Mouse (Mus musculus) testis, adult 2 months (tissue): Measurements from ENCODE around the gene Acadvl. TPM values are rescaled to one million over a fixed set of nuclear protein-coding genes. Genes with fewer than 3 reads are reported as not detected.

Experiments
- H3K27ac ChIP-seq: fragments of 200-500 bp; 2 replicates; pipeline ENCODE4 v1.5.1; 2012; ENCODE audit warnings: low read depth, low read length; ENCODE audit not compliant: control insufficient read depth, insufficient read depth
- H3K27me3 ChIP-seq: fragments of 200-500 bp; 2 replicates; pipeline ENCODE4 v1.6.1; 2012; ENCODE audit warnings: mild to moderate bottlenecking, low read length, moderate library complexity; ENCODE audit not compliant: control insufficient read depth, insufficient read depth
- H3K36me3 ChIP-seq: fragments of 200-500 bp; 2 replicates; pipeline ENCODE4 v1.6.1; 2012; ENCODE audit warnings: mild to moderate bottlenecking, low read length; ENCODE audit not compliant: control insufficient read depth, insufficient read depth
- H3K4me1 ChIP-seq: fragments of 200-500 bp; 2 replicates; pipeline ENCODE4 v1.6.1; 2012; ENCODE audit warnings: low read length; ENCODE audit not compliant: control insufficient read depth, insufficient read depth
- H3K4me3 ChIP-seq: fragments of 200-500 bp; 2 replicates; pipeline ENCODE4 v1.5.1; 2012; ENCODE audit warnings: low read depth, mild to moderate bottlenecking, low read length, moderate library complexity, mixed read lengths; ENCODE audit not compliant: control insufficient read depth
- CTCF ChIP-seq: fragments of 200-500 bp; IDR thresholded peaks from 2 replicates; pipeline ENCODE4 v1.5.1; 2012; ENCODE audit warnings: low read depth, mild to moderate bottlenecking, inconsistent platforms, low read length, moderate library complexity; ENCODE audit not compliant: control insufficient read depth, insufficient read depth, insufficient replicate concordance
- POLR2A ChIP-seq: fragments of 200-500 bp; IDR thresholded peaks from 2 replicates; pipeline ENCODE4 v1.6.1; 2012; ENCODE audit warnings: low read depth, mild to moderate bottlenecking, inconsistent platforms, low read length, moderate library complexity; ENCODE audit not compliant: control insufficient read depth
- polyA plus RNA-seq: library from polyadenylated mRNA; depleted of rRNA; stranded (reverse); fragments of >200 nt; gene quantifications from 2 replicates; pipeline ENCODE4 v1.2.3, GENCODE M21; 2012

Gene Acadvl
- polyA plus RNA-seq, 1 experiment, result 20.6 TPM

- no peak overlapping the region for H3K4me3 ChIP-seq
- peaks cover 7% of the 10 kb centered on the region for H3K4me1 ChIP-seq
- TF ChIP-seq CTCF (no peak), POLR2A (no peak)
- peaks cover 3% of the 10 kb centered on the region for H3K36me3 ChIP-seq
- no peaks in the 10 kb centered on the region for H3K27me3 ChIP-seq
- no peak overlapping the region for H3K27ac ChIP-seq
These were observed 32.3 kb downstream of the Acadvl start for GRCm38 (mm10) chr11:69982877-69983276.

- H3K27ac ChIP-seq, result peak within 1 kb of the TSS; percentile 86
- no peaks in the 10 kb centered on the region for H3K27me3 ChIP-seq
- H3K36me3 ChIP-seq, result peaks cover 3% of the 10 kb centered on the region
- peak within 1 kb of the TSS; percentile 89 for H3K4me3 ChIP-seq
- no peak for TF ChIP-seq CTCF
- no peak for TF ChIP-seq POLR2A
- H3K4me1 ChIP-seq, result peaks cover 7% of the 10 kb centered on the region
These were observed 33.0 kb downstream of the Acadvl start, which contains the start of gene Elp5 for GRCm38 (mm10) chr11:69982225-69982624. Gene Elp5 (minus strand): TSS chr11:69982517.

- H3K4me1 ChIP-seq, result peaks cover 7% of the 10 kb centered on the region
- peak within 1 kb of the TSS; percentile 86 for H3K27ac ChIP-seq
- H3K4me3 ChIP-seq, result peak within 1 kb of the TSS; percentile 91
- peaks cover 3% of the 10 kb centered on the region for H3K36me3 ChIP-seq
- TF ChIP-seq CTCF (no peak), POLR2A (no peak)
- no peaks in the 10 kb centered on the region for H3K27me3 ChIP-seq
These were observed 34.0 kb downstream of the Acadvl start, which contains the start of gene Ctdnep1 for GRCm38 (mm10) chr11:69981141-69981762. Gene Ctdnep1 (plus strand): TSS chr11:69981156.

- TF ChIP-seq CTCF (no peak), POLR2A (peak; percentile 90)
- H3K4me3 ChIP-seq, result peak overlapping the region; percentile 91
- peak overlapping the region; percentile 82 for H3K27ac ChIP-seq
- peaks cover 7% of the 10 kb centered on the region for H3K4me1 ChIP-seq
- H3K36me3 ChIP-seq, result peaks cover 3% of the 10 kb centered on the region
- H3K27me3 ChIP-seq, result no peaks in the 10 kb centered on the region
These were observed 34.7 kb downstream of the Acadvl start for GRCm38 (mm10) chr11:69980196-69981140.

- peaks cover 3% of the 10 kb centered on the region; the same call in 1 of the 2 replicates for H3K36me3 ChIP-seq
These were observed 35.4 kb downstream of the Acadvl start for GRCm38 (mm10) chr11:69979827-69980195.

GRCm38 (mm10) chr11:69976271-69976670 is 38.9 kb downstream of the Acadvl start:
- TF ChIP-seq POLR2A (no peak), CTCF (no peak)
- no peak overlapping the region for H3K27ac ChIP-seq
- no peaks in the 10 kb centered on the region; the same call in 1 of the 2 replicates for H3K4me1 ChIP-seq
- no peaks in the 10 kb centered on the region; the same call in none of the 2 replicates for H3K36me3 ChIP-seq
- H3K27me3 ChIP-seq, result no peaks in the 10 kb centered on the region
- no peak overlapping the region for H3K4me3 ChIP-seq

More at GRCm38 (mm10) chr11:69979827-69980195, 35.4 kb downstream of the Acadvl start:
- no peak for TF ChIP-seq CTCF
- TF ChIP-seq POLR2A, result no peak
- Histone ChIP-seq H3K27ac (peak overlapping the region; percentile 82), H3K27me3 (no peaks in the 10 kb centered on the region), H3K4me1 (peaks cover 7% of the 10 kb centered on the region), H3K4me3 (peak overlapping the region; percentile 91)

GRCm38 (mm10) chr11:69974907-69975306 is 40.3 kb downstream of the Acadvl start:
- no peak overlapping the region for H3K4me3 ChIP-seq
- H3K4me1 ChIP-seq, result no peaks in the 10 kb centered on the region; the same call in 1 of the 2 replicates
- H3K36me3 ChIP-seq, result peaks cover 2% of the 10 kb centered on the region
- H3K27ac ChIP-seq, result no peak overlapping the region
- no peaks in the 10 kb centered on the region for H3K27me3 ChIP-seq
- TF ChIP-seq POLR2A (no peak), CTCF (no peak)
